Mouse (Mus musculus): Measurements from ENCODE around the gene Rnf115.
A peak's percentile ranks its signal among the peaks of the same experiment; 100 is the strongest.
"Not testable (repeated sequence)": the region's sequence is repeated elsewhere in the genome, so short reads cannot be mapped to it uniquely, and the experiment has no call there.

Rnf115 gene

DNA sequence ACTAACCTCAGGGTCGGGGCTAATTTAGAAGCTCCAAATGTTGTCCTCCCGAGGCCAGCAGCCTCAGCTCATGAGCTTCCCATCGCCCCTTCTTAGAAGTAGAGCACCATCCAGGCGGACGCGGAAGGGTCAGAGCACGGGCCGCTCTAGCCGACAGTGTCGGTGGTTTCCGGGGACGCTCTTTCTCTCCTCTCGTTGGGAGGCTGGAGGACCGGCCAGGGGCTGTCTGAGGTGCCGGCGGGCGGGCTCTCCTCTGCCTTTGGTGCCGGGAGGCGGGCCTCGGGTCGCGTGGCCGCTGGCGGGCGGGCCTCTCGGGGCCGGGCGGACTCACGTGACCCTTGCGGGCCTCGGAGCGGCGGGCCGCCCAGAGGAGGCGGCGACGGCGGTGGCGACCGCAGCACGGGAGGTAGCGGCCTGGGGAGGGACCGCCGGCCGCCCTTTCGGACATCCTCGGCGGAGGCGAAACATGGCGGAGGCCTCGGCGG is at the start of gene Rnf115, which contains the start of gene Polr3c:
Rnf115 (plus strand) TSS at position 322 of the 485 bp plus-strand sequence.
Polr3c (minus strand) TSS at position 286 of the 485 bp plus-strand sequence.
- peak; percentile 89 for DNase-seq (ENCODE audit: low read depth, low spot score)

DNA sequence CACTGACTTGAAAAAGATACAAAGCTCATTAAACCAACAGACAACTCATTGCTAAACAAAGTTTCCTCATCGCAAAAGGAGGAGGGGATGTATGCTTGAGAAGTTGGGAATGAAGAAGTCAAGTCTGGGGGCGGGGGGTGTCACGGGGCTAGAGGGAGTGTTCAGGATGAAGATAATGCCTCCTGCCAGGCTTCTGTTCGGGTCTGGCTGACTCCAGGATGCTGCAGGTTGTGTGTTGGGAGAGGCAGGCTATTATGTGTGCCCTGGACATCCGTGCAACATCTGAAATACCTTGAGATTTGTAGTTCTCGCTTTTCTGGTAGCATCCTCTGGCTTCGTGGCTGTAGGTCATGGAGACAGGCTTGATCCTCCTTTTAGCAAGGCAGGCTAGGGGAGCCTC is 49.0 kb upstream of the Rnf115 start:
- no peak for DNase-seq (ENCODE audit: low read depth, low spot score)

DNA sequence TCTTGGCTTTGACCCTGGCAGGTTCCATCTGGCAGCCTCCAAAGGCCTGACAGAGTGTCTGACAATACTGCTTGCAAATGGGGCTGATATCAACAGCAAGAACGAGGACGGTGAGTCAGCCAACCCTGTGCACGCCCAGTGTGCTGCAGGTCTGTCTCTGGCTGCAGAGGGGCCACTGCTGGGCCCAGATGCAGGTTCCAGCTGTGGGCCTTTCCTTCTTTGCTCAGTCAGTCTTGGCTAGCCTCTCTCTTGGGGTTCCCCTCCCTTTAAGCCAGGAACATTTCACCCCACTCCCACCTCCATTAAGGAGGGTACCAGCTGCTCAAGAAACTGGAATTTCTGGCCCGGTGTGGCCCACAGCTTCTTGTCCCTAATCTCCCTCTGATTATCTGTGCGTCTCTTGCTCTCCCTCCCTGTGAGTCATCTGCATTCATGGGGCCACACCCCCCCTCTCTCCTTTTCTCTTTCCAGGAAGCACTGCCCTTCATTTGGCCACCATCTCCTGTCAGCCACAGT is 48.2 kb upstream of the Rnf115 start:
- DNase-seq (ENCODE audit: low read depth, low spot score): no peak

DNA sequence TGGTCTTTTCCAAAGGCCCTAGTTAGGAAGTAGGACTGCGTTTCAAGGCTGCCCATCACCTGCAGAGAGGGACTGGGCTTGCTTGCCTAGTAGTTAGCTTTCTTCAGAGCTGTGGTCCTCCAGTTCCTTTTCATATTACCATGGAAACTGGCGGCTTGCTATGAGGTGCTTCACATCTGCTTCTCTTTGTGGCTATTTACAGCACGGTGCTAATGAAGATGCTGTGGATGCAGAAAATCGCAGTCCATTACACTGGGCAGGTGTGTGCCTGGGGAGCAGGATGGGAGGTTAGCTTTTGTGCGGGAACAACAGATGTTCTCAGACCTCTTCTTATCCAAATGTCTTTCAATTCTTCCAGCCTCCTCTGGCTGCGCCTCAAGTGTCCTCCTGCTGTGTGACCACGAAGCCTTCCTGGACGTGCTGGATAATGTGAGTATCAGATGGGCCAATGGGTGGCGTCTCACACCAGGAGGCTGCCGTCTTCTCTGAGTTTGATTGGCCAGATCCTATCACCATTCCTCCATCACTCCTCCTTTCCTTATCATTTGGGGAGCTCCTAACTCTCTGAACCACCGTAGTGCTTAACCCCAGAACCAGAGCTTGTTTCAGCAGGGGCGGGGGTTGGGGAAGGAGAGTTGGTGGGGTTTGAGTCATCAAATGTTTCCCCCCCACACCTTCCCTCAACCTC is 47.1 kb upstream of the Rnf115 start:
- no peak for DNase-seq (ENCODE audit: low read depth, low spot score)

DNA sequence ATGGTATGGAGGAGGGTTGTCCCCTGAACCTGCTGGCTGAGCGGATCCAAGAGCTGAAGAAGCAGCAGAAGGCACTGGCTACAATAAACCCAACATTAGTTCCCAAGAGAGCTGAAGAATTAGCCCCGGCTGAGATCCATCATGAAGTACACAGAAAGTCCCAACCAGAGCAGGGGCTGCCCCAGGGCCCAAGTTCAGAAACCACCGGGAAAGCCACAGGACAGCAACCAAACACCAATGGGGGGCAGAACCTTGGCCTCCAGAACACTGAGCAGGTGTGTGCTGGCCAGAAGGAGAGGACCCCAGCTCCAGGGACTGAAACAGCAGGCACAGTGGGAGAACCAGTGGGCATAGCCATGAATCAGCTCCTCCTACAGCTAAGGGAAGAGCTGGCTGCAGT is 44.0 kb upstream of the Rnf115 start:
- DNase-seq (ENCODE audit: low read depth, low spot score): no peak

DNA sequence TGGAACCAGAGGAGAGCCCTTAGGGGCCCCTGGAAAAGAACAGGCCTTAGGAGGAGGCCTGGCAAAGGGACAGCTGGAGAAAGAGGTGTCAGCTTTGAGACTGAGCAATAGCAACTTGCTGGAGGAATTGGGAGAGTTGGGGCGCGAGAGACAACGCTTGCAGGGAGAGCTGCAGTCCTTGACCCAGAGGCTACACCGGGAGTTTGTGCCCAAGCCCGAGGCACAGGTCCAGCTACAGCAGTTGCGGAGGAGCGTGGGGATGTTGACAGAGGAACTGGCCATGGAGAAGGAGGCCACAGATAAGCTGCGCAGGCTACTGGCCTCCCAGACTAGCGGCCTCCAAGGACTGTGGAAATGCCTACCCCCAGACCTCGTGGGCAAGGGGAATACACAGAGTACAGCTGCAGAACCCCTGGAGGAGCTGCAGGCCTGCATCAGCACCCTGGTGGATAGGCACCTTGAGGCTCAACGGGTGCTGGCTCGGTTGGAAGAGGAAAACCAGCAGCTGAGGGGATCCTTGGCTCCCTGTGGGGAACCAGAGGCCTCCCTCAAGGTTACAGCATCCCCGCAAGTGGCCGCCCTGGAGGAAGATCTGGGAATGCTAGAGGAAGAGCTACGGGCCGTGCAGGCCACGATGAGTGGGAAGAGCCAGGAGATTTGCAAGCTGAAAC is 43.2 kb upstream of the Rnf115 start:
- no peak for DNase-seq (ENCODE audit: low read depth, low spot score)

DNA sequence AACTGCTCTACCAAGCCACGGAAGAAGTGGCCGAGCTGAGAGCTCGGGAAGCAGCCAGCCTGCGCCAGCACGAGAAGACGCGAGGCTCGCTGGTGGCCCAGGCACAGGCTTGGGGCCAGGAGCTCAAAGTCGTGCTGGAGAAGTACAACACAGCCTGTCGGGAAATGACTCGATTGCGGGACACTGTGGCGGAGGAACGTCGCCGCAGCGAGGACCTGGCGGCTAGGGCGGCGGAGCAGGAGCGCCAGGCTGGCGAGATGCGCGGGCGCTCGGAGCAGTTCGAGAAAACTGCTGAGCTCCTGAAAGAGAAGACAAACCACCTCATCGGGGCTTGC is 42.7 kb upstream of the Rnf115 start:
- DNase-seq (ENCODE audit: low read depth, low spot score): no peak

DNA sequence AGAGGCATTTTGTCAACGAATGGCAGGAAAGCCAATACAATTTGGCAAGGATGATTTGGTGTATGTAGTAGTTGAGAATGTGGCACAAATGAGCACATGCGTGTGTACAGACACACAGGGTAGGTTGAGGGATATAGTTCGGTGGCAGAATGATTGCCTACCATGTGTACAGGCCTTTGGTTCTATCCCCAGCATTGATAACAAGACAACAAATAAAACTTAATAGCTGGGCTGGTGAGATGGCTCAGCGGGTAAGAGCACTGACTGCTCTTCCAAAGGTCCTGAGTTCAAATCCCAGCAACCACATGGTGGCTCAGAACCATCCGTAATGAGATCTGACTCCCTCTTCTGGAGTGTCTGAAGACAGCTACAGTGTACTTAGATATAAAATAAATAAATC is 41.4 kb upstream of the Rnf115 start:
- DNase-seq (ENCODE audit: low read depth, low spot score): not testable (repeated sequence)

DNA sequence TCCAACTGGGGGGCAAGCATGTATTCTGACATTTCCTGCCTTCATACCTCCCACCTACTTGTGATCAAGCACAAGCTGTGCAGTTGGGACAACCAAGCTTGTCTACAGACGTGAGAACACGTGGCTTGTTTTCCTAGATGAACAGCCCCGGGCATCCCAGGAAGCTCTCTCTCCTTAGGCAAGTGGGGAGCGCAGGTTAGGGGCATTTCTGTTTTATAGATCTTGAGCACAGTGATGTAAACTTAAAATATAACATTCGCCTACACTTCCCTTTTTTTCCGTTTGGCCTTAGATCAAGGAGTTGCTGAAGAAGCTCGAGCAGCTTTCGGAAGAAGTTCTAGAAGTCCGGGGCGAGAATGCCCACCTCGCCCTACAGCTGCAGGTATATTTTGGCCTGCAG is 38.6 kb upstream of the Rnf115 start:
- DNase-seq (ENCODE audit: low read depth, low spot score): no peak

DNA sequence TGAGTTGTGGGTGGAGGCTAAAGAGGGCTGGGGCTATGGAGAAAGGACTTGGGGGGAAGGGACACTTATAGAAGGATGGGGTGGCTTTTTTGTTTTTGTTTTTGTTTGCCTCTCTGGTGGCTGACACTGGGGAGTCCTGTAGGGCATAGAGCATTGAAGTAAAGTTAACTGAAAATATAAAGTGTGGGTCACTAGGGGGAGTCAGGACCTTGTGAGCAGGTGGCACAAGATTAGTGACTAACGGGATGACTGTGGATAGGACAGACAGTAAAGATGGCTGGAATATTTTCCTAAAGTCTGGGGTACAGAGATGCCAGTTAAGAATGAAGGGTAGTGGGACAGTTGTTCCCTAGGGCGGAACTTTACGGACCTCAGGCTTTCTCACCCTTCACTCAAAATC is 37.2 kb upstream of the Rnf115 start:
- DNase-seq (ENCODE audit: low read depth, low spot score): no peak

DNA sequence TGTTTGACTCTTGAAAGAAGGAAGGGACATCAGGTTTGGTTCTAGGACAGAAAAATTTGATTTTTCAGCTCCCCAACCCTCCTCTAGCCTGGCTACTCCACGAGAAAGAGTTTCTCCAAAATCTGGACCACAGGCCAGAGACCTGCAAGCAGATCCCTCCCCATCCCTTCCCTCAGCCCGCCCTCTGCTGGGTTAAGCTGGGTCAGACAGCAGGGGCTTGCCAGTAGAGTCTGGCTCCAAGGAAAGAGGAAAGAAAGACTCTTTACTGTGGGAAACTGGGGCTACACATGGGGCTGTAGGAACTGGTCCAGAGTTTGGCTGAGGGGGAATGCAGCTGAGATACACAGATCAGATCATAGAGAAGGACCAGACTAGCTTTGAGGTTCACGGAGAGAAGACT is 35.0 kb upstream of the Rnf115 start:
- DNase-seq (ENCODE audit: low read depth, low spot score): no peak

DNA sequence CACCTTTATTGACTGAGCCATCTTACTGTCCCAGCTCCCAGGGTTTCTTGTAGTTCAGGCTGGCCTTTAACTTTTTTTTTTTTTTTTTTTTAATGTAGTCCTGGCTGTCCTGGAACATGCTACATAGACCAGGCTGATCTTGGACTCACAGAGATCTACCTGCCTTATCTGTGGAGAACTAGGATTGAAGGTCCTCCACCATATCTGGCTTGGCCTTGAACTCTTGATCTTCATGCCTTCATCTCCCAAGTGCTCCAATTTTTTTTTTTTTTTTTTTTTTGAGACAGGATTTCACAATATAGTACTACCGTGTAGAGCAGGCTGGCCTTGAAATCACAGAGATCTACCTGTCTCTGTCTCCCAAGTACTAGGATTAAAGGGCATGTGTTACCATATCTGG is 33.9 kb upstream of the Rnf115 start:
- no peak for DNase-seq (ENCODE audit: low read depth, low spot score)

DNA sequence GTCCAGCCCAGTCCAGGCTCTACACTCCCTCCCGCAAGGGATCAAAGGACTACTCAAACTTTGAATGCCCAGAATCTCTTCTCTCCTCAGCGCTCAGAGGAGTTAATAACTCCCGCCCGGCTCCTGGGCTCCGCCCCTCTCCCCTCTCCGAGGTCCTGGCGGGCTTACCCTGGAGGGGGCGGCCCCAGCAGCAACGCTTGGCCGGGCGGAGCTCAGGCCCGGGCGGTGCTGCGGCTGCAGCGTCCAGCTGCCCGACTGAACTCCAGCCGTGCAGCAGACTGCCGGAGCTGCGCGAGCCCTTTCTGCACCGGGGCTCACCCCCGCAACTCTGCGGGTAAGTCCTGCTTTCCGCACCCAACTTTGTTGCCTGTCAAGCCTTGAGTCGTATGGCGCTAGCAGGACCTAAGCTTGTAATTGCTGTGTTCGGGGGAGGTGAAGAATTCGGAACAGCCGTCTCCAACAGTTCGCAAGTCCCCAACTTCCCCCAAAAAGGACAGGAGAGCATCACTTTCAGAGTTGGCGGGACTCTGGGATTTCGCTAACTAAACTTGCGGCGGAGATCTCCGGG is 31.2 kb upstream of the Rnf115 start, which contains the start of gene Pias3:
Pias3 (plus strand) TSS at position 187 of the 568 bp plus-strand sequence.
- DNase-seq (ENCODE audit: low read depth, low spot score): peak; percentile 71

DNA sequence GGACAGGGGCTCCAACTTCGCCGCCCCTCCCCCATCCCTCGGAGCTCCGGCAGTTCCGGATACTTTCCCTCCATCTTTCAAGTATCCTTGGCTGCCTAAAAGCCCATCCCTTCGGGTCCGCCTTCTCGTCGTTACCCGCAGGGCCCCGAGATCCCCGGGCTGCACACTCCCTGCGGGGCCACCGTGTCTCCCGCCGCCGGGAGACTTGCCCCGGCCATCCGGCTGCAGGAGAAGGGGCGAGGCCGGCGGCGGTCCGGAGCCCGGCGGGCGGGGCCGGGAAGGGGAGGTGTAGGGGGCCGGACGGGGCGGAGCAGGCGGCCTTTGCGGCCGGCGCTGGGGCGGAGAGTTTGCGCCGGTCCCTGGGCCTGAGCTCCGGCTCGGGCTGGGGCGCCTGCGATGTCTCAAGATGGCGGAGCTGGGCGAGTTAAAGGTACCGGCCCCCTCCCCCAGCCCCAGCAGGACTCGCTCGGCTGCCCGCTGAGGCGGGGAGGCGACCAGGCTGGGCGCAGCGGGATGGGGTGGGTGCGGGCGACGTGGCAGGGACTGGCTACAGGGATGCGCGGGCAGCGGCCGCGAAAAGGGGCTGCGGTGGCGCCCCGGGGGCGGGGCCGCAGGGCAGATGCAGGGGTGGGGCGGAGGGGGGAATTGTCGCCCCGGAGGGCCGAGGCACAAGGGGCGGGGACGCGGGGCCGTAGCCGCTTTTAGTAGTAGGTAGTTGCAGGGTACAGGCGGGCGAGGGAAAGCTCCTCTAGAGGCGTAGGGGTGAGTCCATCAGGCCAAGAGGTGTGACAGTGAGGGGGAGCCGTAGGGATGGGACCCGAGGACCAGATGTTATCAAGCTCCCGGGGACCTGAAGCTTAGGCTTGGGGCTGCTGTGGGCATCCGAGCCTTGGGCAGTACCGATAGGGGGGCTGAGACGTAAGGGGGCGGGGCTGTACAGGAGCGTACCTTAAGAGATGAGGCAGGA is 30.4 kb upstream of the Rnf115 start:
- peak; percentile 86 for DNase-seq (ENCODE audit: low read depth, low spot score)

DNA sequence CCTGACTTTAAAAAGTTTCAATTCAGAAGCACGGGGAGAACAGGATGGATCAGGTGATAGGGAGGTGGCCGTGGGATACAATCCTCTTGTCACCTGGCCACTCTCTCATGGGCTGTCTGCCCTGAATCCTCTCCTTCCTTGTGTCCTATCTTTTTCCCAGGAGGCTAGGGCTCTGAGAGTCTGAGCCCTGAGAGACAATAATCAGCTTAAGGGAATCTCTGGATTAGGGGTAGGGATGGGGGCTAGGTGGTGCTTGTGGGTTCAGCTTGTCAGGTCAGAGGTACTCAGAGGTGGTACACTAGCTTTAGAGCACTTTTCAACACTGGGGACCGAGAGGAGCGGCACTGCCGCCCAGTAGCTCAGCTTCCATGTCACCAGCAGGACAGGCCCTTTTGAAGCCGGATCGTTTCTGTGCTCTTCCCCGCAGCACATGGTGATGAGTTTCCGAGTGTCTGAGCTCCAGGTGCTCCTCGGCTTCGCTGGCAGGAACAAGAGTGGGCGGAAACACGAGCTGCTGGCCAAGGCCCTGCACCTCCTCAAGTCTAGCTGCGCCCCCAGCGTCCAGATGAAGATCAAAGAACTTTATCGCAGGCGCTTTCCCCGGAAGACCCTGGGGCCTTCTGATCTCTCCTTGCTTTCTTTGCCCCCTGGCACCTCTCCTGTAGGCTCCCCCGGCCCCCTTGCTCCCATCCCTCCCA is 28.3 kb upstream of the Rnf115 start:
- no peak for DNase-seq (ENCODE audit: low read depth, low spot score)

DNA sequence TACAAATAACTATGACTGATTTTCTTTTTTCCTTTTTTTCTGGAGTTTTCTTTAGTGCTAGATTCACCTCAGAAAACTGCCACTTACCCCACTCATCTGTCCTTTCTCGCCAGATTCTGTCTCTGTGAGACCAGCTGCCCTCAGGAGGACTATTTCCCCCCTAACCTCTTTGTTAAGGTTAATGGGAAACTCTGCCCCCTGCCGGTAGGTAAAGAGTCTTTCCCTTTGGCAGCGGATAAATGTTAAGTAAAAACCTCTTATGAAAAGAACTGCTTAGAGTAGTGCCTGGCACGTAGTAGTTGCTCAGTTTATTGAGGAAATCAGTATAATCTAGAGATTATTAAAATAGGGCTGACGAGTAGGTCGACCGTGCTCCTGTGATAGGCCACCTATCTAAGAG is 27.1 kb upstream of the Rnf115 start:
- peak; percentile 36 for DNase-seq (ENCODE audit: low read depth, low spot score)

DNA sequence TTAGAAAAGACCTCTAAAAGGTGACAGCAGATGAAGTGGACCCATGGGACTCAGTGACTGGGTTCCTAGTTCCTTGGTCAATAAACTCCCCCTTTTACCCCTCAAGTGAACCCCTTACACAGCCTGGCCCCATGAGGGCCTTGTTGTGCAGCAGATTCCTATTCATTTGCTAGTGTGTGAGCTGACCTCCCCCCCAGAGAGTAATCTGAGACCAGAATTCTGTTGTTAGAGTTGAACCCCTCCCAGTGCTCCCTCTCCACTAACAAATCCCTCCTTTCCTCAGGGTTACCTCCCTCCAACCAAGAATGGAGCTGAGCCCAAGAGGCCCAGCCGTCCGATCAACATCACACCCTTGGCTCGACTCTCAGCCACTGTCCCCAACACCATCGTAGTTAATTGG is 26.5 kb upstream of the Rnf115 start:
- DNase-seq (ENCODE audit: low read depth, low spot score): no peak

DNA sequence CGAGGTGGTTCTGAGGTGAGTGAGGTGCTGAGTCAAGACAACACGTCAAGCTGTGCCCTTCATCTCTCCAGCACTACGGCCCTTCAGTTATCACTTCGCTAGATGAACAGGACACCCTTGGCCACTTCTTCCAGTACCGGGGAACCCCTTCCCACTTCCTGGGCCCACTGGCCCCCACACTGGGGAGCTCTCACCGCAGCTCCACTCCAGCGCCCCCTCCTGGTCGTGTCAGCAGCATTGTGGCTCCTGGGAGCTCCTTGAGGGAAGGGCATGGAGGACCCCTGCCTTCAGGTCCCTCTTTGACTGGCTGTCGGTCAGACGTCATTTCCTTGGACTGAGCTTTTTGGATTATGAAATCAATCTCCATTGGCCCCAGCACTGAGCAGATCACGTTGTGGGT is 22.7 kb upstream of the Rnf115 start:
- no peak for DNase-seq (ENCODE audit: low read depth, low spot score)

DNA sequence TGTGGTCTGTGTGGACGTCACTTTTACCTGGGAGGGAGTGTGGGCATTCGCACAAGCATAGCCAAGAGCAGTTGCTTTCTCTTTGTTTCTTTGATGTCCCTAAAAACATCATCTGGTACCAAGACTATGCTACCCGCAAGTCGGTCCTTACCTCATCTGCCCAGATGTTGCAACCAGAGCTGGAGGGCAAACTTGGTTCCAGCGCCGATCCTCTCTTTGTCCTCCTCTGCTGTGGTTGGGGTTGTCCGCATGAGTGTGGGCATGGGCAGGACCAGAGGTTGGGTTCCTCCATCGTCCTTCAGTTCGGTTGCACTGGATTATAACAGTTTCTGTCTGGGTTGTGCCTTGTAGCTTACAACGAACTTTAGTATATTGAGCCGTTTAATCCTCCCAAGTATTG is 21.2 kb upstream of the Rnf115 start:
- no peak for DNase-seq (ENCODE audit: low read depth, low spot score)

DNA sequence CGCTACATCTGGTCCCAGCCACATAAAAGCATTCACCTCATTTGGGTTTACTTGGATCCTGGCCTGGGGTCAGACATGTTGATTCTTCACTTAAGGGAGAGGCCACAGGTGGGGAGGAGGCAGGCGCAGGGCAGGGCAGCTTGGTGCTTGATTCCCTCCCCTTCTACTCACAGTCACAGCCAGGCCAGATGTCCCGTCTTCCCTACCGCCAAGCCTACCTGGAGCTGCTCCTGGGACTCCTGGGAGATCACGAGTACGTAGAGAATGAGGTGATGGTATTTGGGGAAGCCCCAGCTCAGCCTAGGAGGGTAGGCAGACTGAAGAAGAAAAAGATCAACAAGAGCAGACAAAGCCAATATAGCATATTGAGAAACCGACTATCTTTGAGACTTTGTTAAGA is 20.5 kb upstream of the Rnf115 start:
- no peak for DNase-seq (ENCODE audit: low read depth, low spot score)
